Mouse (Mus musculus): ENCODE results near the gene Cab39.

DNA sequence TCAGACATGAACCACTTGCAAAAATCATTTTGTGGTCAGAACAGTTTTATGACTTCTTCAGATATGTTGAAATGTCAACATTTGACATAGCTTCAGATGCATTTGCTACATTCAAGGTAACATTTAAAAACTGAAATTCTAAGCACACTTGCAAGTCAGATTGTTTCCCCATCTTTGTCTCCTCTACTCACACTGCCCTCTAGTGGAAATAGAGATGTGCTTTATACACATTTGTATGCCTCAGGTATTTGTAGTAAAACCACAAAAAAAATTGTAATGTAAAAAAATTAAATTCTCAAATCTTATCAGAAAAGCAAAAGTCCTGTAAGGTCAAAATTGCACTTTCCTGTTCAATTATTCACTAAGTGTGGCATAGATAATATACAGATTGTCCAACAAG is 49.0 kb downstream of the Cab39 start:
- peak; percentile 38 for TF ChIP-seq ZC3H11A (IDR thresholded peaks at IDR 0.05; ENCODE audit: low read depth, low read length)
- TF ChIP-seq JUN (IDR thresholded peaks at IDR 0.05; ENCODE audit: insufficient read depth, low read depth, low read length) = no peak
- peak; percentile 30 to 78; a peak in 3 of 4 replicates for TF ChIP-seq CTCF (conservative IDR thresholded peaks at IDR 0.05 in 1 of 2, IDR thresholded peaks at IDR 0.05 in 1 of 2; ENCODE audit: low read depth in 2 of 2, low read length in 2 of 2)
- TF ChIP-seq MAX (IDR thresholded peaks at IDR 0.05; ENCODE audit: low read length) = peak; percentile 26; the same call in 1 of the 2 replicates
- TF ChIP-seq MXI1 (IDR thresholded peaks at IDR 0.05; ENCODE audit: low read depth, low read length) = no peak
